Mouse (Mus musculus): ENCODE measurements around the gene Gm45140. TPM values are rescaled to one million over a fixed set of nuclear protein-coding genes. Genes with fewer than 3 reads are reported as not detected.

The Gm45140 gene
- polyA plus RNA-seq, 1 experiment from 2014 or later: 3.7 TPM

DNA sequence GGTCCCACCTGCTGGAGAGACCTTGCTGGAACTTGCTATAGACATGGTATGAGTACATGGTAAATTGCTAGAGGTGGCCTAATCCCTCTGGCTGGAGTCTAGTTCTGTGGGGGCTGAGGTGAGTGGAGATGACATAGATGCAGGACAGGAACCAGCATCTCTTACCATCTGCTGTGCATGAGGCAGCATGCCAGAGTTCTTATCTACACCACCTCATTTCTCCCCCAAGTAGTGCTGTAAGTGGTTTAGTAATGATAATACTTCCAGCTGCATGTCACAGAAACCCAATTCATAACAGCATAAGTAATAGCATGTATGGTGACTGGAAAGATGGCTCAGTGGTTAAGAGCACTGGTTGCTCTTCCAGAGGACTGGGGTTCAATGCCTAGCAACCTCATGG is 95.1 kb downstream of the Gm45140 start:
- DNase-seq (ENCODE audit: low spot score): no peak
- H3K4me2 ChIP-seq (ENCODE audit: low read length): no peak overlapping the region
- ATAC-seq (replicated peaks; ENCODE audit: low FRiP score, low TSS enrichment, low read depth): no peak
- H3K27me3 ChIP-seq (replicated peaks; ENCODE audit: control insufficient read depth, insufficient read depth, low read length): no peaks in the 10 kb centered on the region
- no peaks in the 10 kb centered on the region for H3K9me3 ChIP-seq (ENCODE audit: control insufficient read depth, low read length)
- H3K36me3 ChIP-seq (ENCODE audit: control insufficient read depth, insufficient read depth, low read length): no peaks in the 10 kb centered on the region
- no peak overlapping the region for H3K9ac ChIP-seq (ENCODE audit: low read length)
- H3K27ac ChIP-seq (ENCODE audit: low read depth): no peak overlapping the region
- no peak overlapping the region for H3K4me3 ChIP-seq (ENCODE audit: low read depth, low read length)
- no peaks in the 10 kb centered on the region for H3K4me1 ChIP-seq (replicated peaks; ENCODE audit: control insufficient read depth, insufficient read depth, low read length)

DNA sequence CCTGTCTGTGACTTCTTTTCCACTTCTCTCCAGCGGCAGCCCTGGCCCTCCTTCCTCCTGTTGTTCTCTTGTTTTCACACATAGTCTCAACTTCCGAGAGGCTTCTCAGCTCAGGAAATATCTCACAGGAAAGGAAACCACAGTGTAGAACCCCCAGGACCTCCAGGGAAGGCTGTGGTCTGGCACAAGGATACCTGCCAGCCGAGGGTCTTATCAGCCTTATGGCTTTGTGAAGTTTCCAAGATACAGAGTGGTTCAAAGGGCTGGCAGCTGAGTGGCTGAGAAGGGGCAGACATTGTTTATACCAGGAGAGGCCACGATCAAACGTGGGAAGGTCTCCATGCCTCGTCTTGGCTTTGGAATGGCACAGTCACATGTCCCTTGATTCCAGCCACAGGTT is 95.7 kb downstream of the Gm45140 start:
- ATAC-seq (replicated peaks; ENCODE audit: low FRiP score, low TSS enrichment, low read depth) (no peak), DNase-seq (ENCODE audit: low spot score) (no peak)
- no peaks in the 10 kb centered on the region for H3K27me3 ChIP-seq (replicated peaks; ENCODE audit: control insufficient read depth, insufficient read depth, low read length)
- H3K4me1 ChIP-seq (replicated peaks; ENCODE audit: control insufficient read depth, insufficient read depth, low read length): no peaks in the 10 kb centered on the region
- H3K4me3 ChIP-seq (ENCODE audit: low read depth, low read length): no peak overlapping the region
- H3K9ac ChIP-seq (ENCODE audit: low read length): no peak overlapping the region
- H3K4me2 ChIP-seq (ENCODE audit: low read length): no peak overlapping the region
- H3K36me3 ChIP-seq (ENCODE audit: control insufficient read depth, insufficient read depth, low read length): no peaks in the 10 kb centered on the region
- no peaks in the 10 kb centered on the region for H3K9me3 ChIP-seq (ENCODE audit: control insufficient read depth, low read length)
- 25% methylated on average over 6 of the region's 6 CpGs for WGBS
- H3K27ac ChIP-seq (ENCODE audit: low read depth): no peak overlapping the region

Other genes starting within 250 kb of the Gm45140 start
- gene Prokr1, start 245.1 kb downstream of the Gm45140 start, polyA plus RNA-seq (2014; fragmentation: Nextera tagmentation; extraction: Ambion mirVana): 2.1 and 2.5 TPM in 2 replicates
- gene Aplf, start 163.6 kb downstream of the Gm45140 start, polyA plus RNA-seq (2014; fragmentation: Nextera tagmentation; extraction: Ambion mirVana): 15.0 TPM in 2 replicates
- gene Efcc1, start 104.9 kb downstream of the Gm45140 start, polyA plus RNA-seq (2014; fragmentation: Nextera tagmentation; extraction: Ambion mirVana): 0.59 and 1.4 TPM in 2 replicates
- gene Gp9, start 57.7 kb downstream of the Gm45140 start, polyA plus RNA-seq (2014; fragmentation: Nextera tagmentation; extraction: Ambion mirVana): 1.1 and 3.3 TPM in 2 replicates
- gene Rab43, start 23.6 kb downstream of the Gm45140 start, polyA plus RNA-seq (2014; fragmentation: Nextera tagmentation; extraction: Ambion mirVana): 9.8 and 11.7 TPM in 2 replicates
- gene Isy1, start 3.0 kb upstream of the Gm45140 start, polyA plus RNA-seq (2014; fragmentation: Nextera tagmentation; extraction: Ambion mirVana): 51.0 and 52.3 TPM in 2 replicates
- gene Cnbp, start 15.3 kb upstream of the Gm45140 start, polyA plus RNA-seq (2014; fragmentation: Nextera tagmentation; extraction: Ambion mirVana): 1,199 and 1,261 TPM in 2 replicates
- gene Copg1, start 52.0 kb upstream of the Gm45140 start, polyA plus RNA-seq (2014; fragmentation: Nextera tagmentation; extraction: Ambion mirVana): 170 and 172 TPM in 2 replicates
- 45.1 and 46.1 TPM in 2 replicates for gene Hmces, start 78.1 kb upstream of the Gm45140 start, polyA plus RNA-seq (2014; fragmentation: Nextera tagmentation; extraction: Ambion mirVana)
- 18.5 and 21.1 TPM in 2 replicates for gene H1fx, start 145.8 kb upstream of the Gm45140 start, polyA plus RNA-seq (2014; fragmentation: Nextera tagmentation; extraction: Ambion mirVana)
- 259 and 277 TPM in 2 replicates for gene Rab7, start 209.5 kb upstream of the Gm45140 start, polyA plus RNA-seq (2014; fragmentation: Nextera tagmentation; extraction: Ambion mirVana)
- 384 and 386 TPM in 2 replicates for gene Rpn1, start 248.7 kb upstream of the Gm45140 start, polyA plus RNA-seq (2014; fragmentation: Nextera tagmentation; extraction: Ambion mirVana)

All from intestine, embryonic 14.5 days (tissue).